Mouse (Mus musculus): Measurements from ENCODE around the gene Grpel1. TPM values are rescaled to one million over a fixed set of nuclear protein-coding genes. Genes with fewer than 3 reads are reported as not detected.

Gene Grpel1
- total RNA-seq (2021), result 10 to 100 TPM; 52.1 to 64.3 TPM
- polyA plus RNA-seq (2012; rRNA removed), result 29.8 and 35.5 TPM in 2 replicates
- long read RNA-seq, transcript Grpel1-201 (4 exons, 3,528 nt), result major isoform, 250 of 251 reads
- long read RNA-seq, partial matches to known transcripts, result 0 of 251 reads
- long read RNA-seq, other reads (novel, unspliced or antisense), result 1 of 251 reads

GRCm38 (mm10) chr5:36464709-36465661 is at the start of gene Grpel1:
Gene Grpel1 (plus strand): TSS chr5:36464998.
- intact Hi-C loops (cut with DNase I), result loop anchor here (1.0 to 5.0 kb wide), 4 partner anchors 18 to 117 kb away; no protein-coding TSS in a partner anchor

GRCm38 (mm10) chr5:36419861-36420260 is 44.9 kb upstream of the Grpel1 start:
- 68% methylated on average over 3 of the region's 3 CpGs for WGBS
- intact Hi-C loops (cut with DNase I), result no loop called here
- DNase-seq, result no peak
- Histone ChIP-seq H3K27ac (no peak overlapping the region), H3K27me3 (ENCODE audit: control insufficient read depth, insufficient read depth, low read length) (no peaks in the 10 kb centered on the region), H3K9ac (ENCODE audit: low read depth, low read length) (no peak overlapping the region), H3K36me3 (ENCODE audit: control insufficient read depth, insufficient read depth, low read length) (no peaks in the 10 kb centered on the region), H3K79me2 (replicated peaks; ENCODE audit: control insufficient read depth, insufficient read depth, low read length) (no peaks in the 10 kb centered on the region), H3K4me1 (ENCODE audit: control insufficient read depth, insufficient read depth, low read length) (no peaks in the 10 kb centered on the region; the same call in 1 of the 2 replicates), H3K4me3 (no peak overlapping the region)
- TF ChIP-seq POLR2A (IDR thresholded peaks at IDR 0.05; ENCODE audit: insufficient read depth, low read depth, low read length) (no peak), CTCF (IDR thresholded peaks at IDR 0.05) (no peak), EP300 (IDR thresholded peaks at IDR 0.05; ENCODE audit: insufficient read depth, low read depth, low read length) (no peak)

More at GRCm38 (mm10) chr5:36464709-36465661, at the start of gene Grpel1:
- Histone ChIP-seq H3K27ac (peak within 1 kb of the TSS; percentile 91), H3K79me2 (replicated peaks; ENCODE audit: control insufficient read depth, insufficient read depth, low read length) (peaks cover 2% of the 10 kb centered on the region), H3K36me3 (ENCODE audit: control insufficient read depth, insufficient read depth, low read length) (peaks cover 5% of the 10 kb centered on the region; the same call in 1 of the 2 replicates), H3K4me3 (peak within 1 kb of the TSS; percentile 69), H3K9ac (ENCODE audit: low read depth, low read length) (peak within 1 kb of the TSS; percentile 79), H3K4me1 (ENCODE audit: control insufficient read depth, insufficient read depth, low read length) (peaks cover 3% of the 10 kb centered on the region), H3K27me3 (ENCODE audit: control insufficient read depth, insufficient read depth, low read length) (no peaks in the 10 kb centered on the region)
- peak; percentile 94 for TF ChIP-seq POLR2A (IDR thresholded peaks at IDR 0.05; ENCODE audit: insufficient read depth, low read depth, low read length)
- no peak for TF ChIP-seq CTCF (IDR thresholded peaks at IDR 0.05)
- TF ChIP-seq EP300 (IDR thresholded peaks at IDR 0.05; ENCODE audit: insufficient read depth, low read depth, low read length), result no peak; the same call in 1 of the 2 replicates
- peak; percentile 94 to 99 for DNase-seq
- WGBS, result under 1% methylated on average over 68 of the region's 68 CpGs

- Histone ChIP-seq H3K27me3 (ENCODE audit: control insufficient read depth, insufficient read depth, low read length) (no peaks in the 10 kb centered on the region), H3K4me3 (no peak overlapping the region), H3K36me3 (ENCODE audit: control insufficient read depth, insufficient read depth, low read length) (no peaks in the 10 kb centered on the region), H3K9ac (ENCODE audit: low read depth, low read length) (no peak overlapping the region), H3K4me1 (ENCODE audit: control insufficient read depth, insufficient read depth, low read length) (no peaks in the 10 kb centered on the region), H3K27ac (no peak overlapping the region), H3K79me2 (replicated peaks; ENCODE audit: control insufficient read depth, insufficient read depth, low read length) (no peaks in the 10 kb centered on the region)
- TF ChIP-seq CTCF (IDR thresholded peaks at IDR 0.05) (no peak), EP300 (IDR thresholded peaks at IDR 0.05; ENCODE audit: insufficient read depth, low read depth, low read length) (no peak), POLR2A (IDR thresholded peaks at IDR 0.05; ENCODE audit: insufficient read depth, low read depth, low read length) (no peak)
- DNase-seq, result no peak
- intact Hi-C loops (cut with DNase I), result no loop called here
Observed at GRCm38 (mm10) chr5:36422689-36423088, 42.1 kb upstream of the Grpel1 start.

GRCm38 (mm10) chr5:36424676-36425075 is 40.1 kb upstream of the Grpel1 start:
- Histone ChIP-seq H3K9ac (ENCODE audit: low read depth, low read length) (no peak overlapping the region), H3K27ac (no peak overlapping the region), H3K36me3 (ENCODE audit: control insufficient read depth, insufficient read depth, low read length) (no peaks in the 10 kb centered on the region), H3K4me3 (no peak overlapping the region), H3K79me2 (replicated peaks; ENCODE audit: control insufficient read depth, insufficient read depth, low read length) (no peaks in the 10 kb centered on the region), H3K4me1 (ENCODE audit: control insufficient read depth, insufficient read depth, low read length) (no peaks in the 10 kb centered on the region), H3K27me3 (ENCODE audit: control insufficient read depth, insufficient read depth, low read length) (no peaks in the 10 kb centered on the region)
- intact Hi-C loops (cut with DNase I), result no loop called here
- DNase-seq, result no peak
- TF ChIP-seq CTCF (IDR thresholded peaks at IDR 0.05) (no peak), EP300 (IDR thresholded peaks at IDR 0.05; ENCODE audit: insufficient read depth, low read depth, low read length) (no peak)

GRCm38 (mm10) chr5:36426404-36426803 is 38.4 kb upstream of the Grpel1 start:
- no peak overlapping the region for H3K4me3 ChIP-seq
- no peak for TF ChIP-seq CTCF (IDR thresholded peaks at IDR 0.05)
- TF ChIP-seq POLR2A (IDR thresholded peaks at IDR 0.05; ENCODE audit: insufficient read depth, low read depth, low read length), result no peak
- TF ChIP-seq EP300 (IDR thresholded peaks at IDR 0.05; ENCODE audit: insufficient read depth, low read depth, low read length), result no peak
- H3K27ac ChIP-seq, result no peak overlapping the region
- intact Hi-C loops (cut with DNase I), result no loop called here
- WGBS, result 86% methylated on average over 5 of the region's 5 CpGs
- H3K27me3 ChIP-seq (ENCODE audit: control insufficient read depth, insufficient read depth, low read length), result no peaks in the 10 kb centered on the region
- no peak for DNase-seq
- no peaks in the 10 kb centered on the region for H3K4me1 ChIP-seq (ENCODE audit: control insufficient read depth, insufficient read depth, low read length)
- H3K79me2 ChIP-seq (replicated peaks; ENCODE audit: control insufficient read depth, insufficient read depth, low read length), result no peaks in the 10 kb centered on the region
- H3K9ac ChIP-seq (ENCODE audit: low read depth, low read length), result no peak overlapping the region
- H3K36me3 ChIP-seq (ENCODE audit: control insufficient read depth, insufficient read depth, low read length), result no peaks in the 10 kb centered on the region

GRCm38 (mm10) chr5:36427831-36428230 is 37.0 kb upstream of the Grpel1 start:
- intact Hi-C loops (cut with DNase I), result no loop called here
- H3K79me2 ChIP-seq (replicated peaks; ENCODE audit: control insufficient read depth, insufficient read depth, low read length), result no peaks in the 10 kb centered on the region
- no peak overlapping the region for H3K4me3 ChIP-seq
- H3K27me3 ChIP-seq (ENCODE audit: control insufficient read depth, insufficient read depth, low read length), result no peaks in the 10 kb centered on the region
- no peaks in the 10 kb centered on the region for H3K4me1 ChIP-seq (ENCODE audit: control insufficient read depth, insufficient read depth, low read length)
- H3K36me3 ChIP-seq (ENCODE audit: control insufficient read depth, insufficient read depth, low read length), result no peaks in the 10 kb centered on the region
- H3K9ac ChIP-seq (ENCODE audit: low read depth, low read length), result no peak overlapping the region
- DNase-seq, result no peak
- H3K27ac ChIP-seq, result no peak overlapping the region
- TF ChIP-seq POLR2A (IDR thresholded peaks at IDR 0.05; ENCODE audit: insufficient read depth, low read depth, low read length) (no peak), CTCF (IDR thresholded peaks at IDR 0.05) (no peak)
- WGBS, result 58% methylated on average over 11 of the region's 11 CpGs
